Mouse (Mus musculus) CH12.LX (cell line): Measurements from ENCODE around the gene Mrpl35. TPM values are rescaled to one million over a fixed set of nuclear protein-coding genes. Genes with fewer than 3 reads are reported as not detected.

Experiments
- DNase-seq: peaks from one replicate; pipeline ENCODE4 v3.0.0-alpha.2; 2013; ENCODE audit errors: extremely low read depth
- H3K27ac ChIP-seq: 2 replicates; pipeline ENCODE4 v1.5.1; 2012; ENCODE audit warnings: low read depth, mild to moderate bottlenecking, control low read depth, moderate library complexity; ENCODE audit not compliant: insufficient read depth
- H3K27me3 ChIP-seq: replicated peaks from 2 replicates; pipeline ENCODE3; 2012; ENCODE audit warnings: inconsistent platforms
- H3K36me3 ChIP-seq, 2 experiments: replicated peaks in 1 of 2; 2 replicates each; pipeline versions ENCODE3 to v1.6.1; 2012; ENCODE audit warnings: inconsistent platforms in 1 of 2, low read length in 1 of 2, mild to moderate bottlenecking in 1 of 2, mixed read lengths in 1 of 2, moderate library complexity in 1 of 2; ENCODE audit not compliant: control insufficient read depth in 1 of 2, insufficient read depth in 1 of 2
- H3K4me1 ChIP-seq, 2 experiments: 2 replicates each; pipeline ENCODE4 v1.6.1; 2012; ENCODE audit warnings: inconsistent platforms in 1 of 2, moderate library complexity in 1 of 2; ENCODE audit not compliant: insufficient read depth in 2 of 2, control insufficient read depth in 1 of 2
- H3K4me2 ChIP-seq: 2 replicates; pipeline ENCODE4 v1.6.1; 2012; ENCODE audit warnings: low read depth, mild to moderate bottlenecking, control low read depth; ENCODE audit not compliant: poor library complexity, insufficient read depth, severe bottlenecking
- H3K4me3 ChIP-seq, 3 experiments: fragments of 150-350 bp in 1 of 3; sonication (generic) in 1 of 3; replicated peaks in 1 of 3; 2 replicates each; pipeline versions ENCODE3 to v1.5.1; 2011 to 2012; ENCODE audit warnings: low read depth in 2 of 3, low read length in 2 of 3, mild to moderate bottlenecking in 2 of 3, moderate library complexity in 2 of 3, control low read depth in 1 of 3, improper control_type of control experiment in 1 of 3, inconsistent platforms in 1 of 3, mixed read lengths in 1 of 3; ENCODE audit not compliant: poor library complexity in 1 of 3
- H3K79me2 ChIP-seq: replicated peaks from 2 replicates; pipeline ENCODE4 v1.6.1; 2012; ENCODE audit warnings: mild to moderate bottlenecking, moderate library complexity; ENCODE audit not compliant: control insufficient read depth, poor library complexity, insufficient read depth, severe bottlenecking; ENCODE audit errors: extremely low read depth
- H3K9ac ChIP-seq: 2 replicates; pipeline ENCODE4 v1.6.1; 2012; ENCODE audit warnings: low read depth, mild to moderate bottlenecking, control low read depth, moderate library complexity; ENCODE audit not compliant: insufficient read depth
- H3K9me3 ChIP-seq: replicated peaks from 2 replicates; pipeline ENCODE3; 2012; ENCODE audit warnings: low read length, inconsistent platforms, mixed read lengths
- BHLHE40 ChIP-seq: IDR thresholded peaks from 2 replicates; pipeline ENCODE4 v1.6.1; 2011; ENCODE audit warnings: mild to moderate bottlenecking, low read depth, low read length, improper control_type of control experiment
- CHD2 ChIP-seq: IDR thresholded peaks from 2 replicates; pipeline ENCODE4 v1.6.1; 2011; ENCODE audit warnings: low read length, improper control_type of control experiment
- CTCF ChIP-seq, 2 experiments: IDR thresholded peaks in 1 of 2; conservative IDR thresholded peaks in 1 of 2; 2 replicates each; pipeline ENCODE4 v1.5.1; 2011 to 2012; ENCODE audit warnings: low read depth in 2 of 2, low read length in 2 of 2, improper control_type of control experiment in 1 of 2, inconsistent platforms in 1 of 2, mild to moderate bottlenecking in 1 of 2, moderate library complexity in 1 of 2
- ELF1 ChIP-seq: IDR thresholded peaks from 2 replicates; pipeline ENCODE4 v1.6.1; 2014; ENCODE audit warnings: low read depth, mild to moderate bottlenecking, inconsistent platforms, low read length, improper control_type of control experiment
- ETS1 ChIP-seq: conservative IDR thresholded peaks from 2 replicates; pipeline ENCODE4 v1.6.1; 2012; ENCODE audit warnings: low read depth, mild to moderate bottlenecking, inconsistent platforms, low read length, improper control_type of control experiment, moderate library complexity
- HCFC1 ChIP-seq: IDR thresholded peaks from 2 replicates; pipeline ENCODE4 v1.6.1; 2012; ENCODE audit warnings: low read depth, mild to moderate bottlenecking, inconsistent platforms, low read length, improper control_type of control experiment
- IRF4 ChIP-seq: IDR thresholded peaks from 2 replicates; pipeline ENCODE4 v1.6.1; 2014; ENCODE audit warnings: low read depth, mild to moderate bottlenecking, inconsistent platforms, low read length, improper control_type of control experiment
- JUN ChIP-seq: IDR thresholded peaks from 2 replicates; pipeline ENCODE4 v1.6.1; 2011; ENCODE audit warnings: low read depth, mild to moderate bottlenecking, low read length, improper control_type of control experiment, moderate library complexity; ENCODE audit not compliant: insufficient read depth
- JUND ChIP-seq: conservative IDR thresholded peaks from 2 replicates; pipeline ENCODE4 v1.6.1; 2011; ENCODE audit warnings: low read depth, low read length, improper control_type of control experiment
- KAT2A ChIP-seq: IDR thresholded peaks from 2 replicates; pipeline ENCODE4 v1.6.1; 2012; ENCODE audit warnings: low read length, improper control_type of control experiment, inconsistent platforms; ENCODE audit not compliant: insufficient replicate concordance
- MAFK ChIP-seq: IDR thresholded peaks from 2 replicates; pipeline ENCODE4 v1.6.1; 2011; ENCODE audit warnings: low read length, improper control_type of control experiment; ENCODE audit not compliant: insufficient replicate concordance
- MAX ChIP-seq: IDR thresholded peaks from 2 replicates; pipeline ENCODE4 v1.6.1; 2011; ENCODE audit warnings: low read length, improper control_type of control experiment
- MYC ChIP-seq: IDR thresholded peaks from 2 replicates; pipeline ENCODE4 v1.6.1; 2011; ENCODE audit warnings: low read depth, mild to moderate bottlenecking, improper control_type of control experiment, low read length
- NRF1 ChIP-seq: IDR thresholded peaks from 2 replicates; pipeline ENCODE4 v1.6.1; 2014; ENCODE audit warnings: low read depth, mild to moderate bottlenecking, inconsistent platforms, low read length, improper control_type of control experiment, moderate library complexity
- PAX5 ChIP-seq: IDR thresholded peaks from 2 replicates; pipeline ENCODE4 v1.6.1; 2012; ENCODE audit warnings: low read length, inconsistent platforms, mixed read lengths
- POLR2A ChIP-seq: IDR thresholded peaks from 2 replicates; pipeline ENCODE4 v1.6.1; 2011; ENCODE audit warnings: low read depth, mild to moderate bottlenecking, improper control_type of control experiment, low read length
- RCOR1 ChIP-seq: conservative IDR thresholded peaks from 2 replicates; pipeline ENCODE4 v1.6.1; 2012; ENCODE audit warnings: low read depth, mild to moderate bottlenecking, inconsistent platforms, low read length, improper control_type of control experiment
- ZKSCAN1 ChIP-seq: IDR thresholded peaks from 2 replicates; pipeline ENCODE4 v1.6.1; 2012; ENCODE audit warnings: low read depth, inconsistent platforms, low read length, improper control_type of control experiment, borderline replicate concordance
- dilution Hi-C: fragments of 300-500 bp; cut with MboI; formaldehyde crosslinking; loops from 2 replicates; pipeline ENCODE4 v1.14.3; 2020; ENCODE audit warnings: low sequenced_read_pairs; ENCODE audit not compliant: extremely low pct_unique_long_range_greater_than_20kb, extremely low pct_ligation_motif_present
- in situ Hi-C: fragments of 300-500 bp; cut with MboI; formaldehyde crosslinking; loops from 3 replicates; pipeline ENCODE4 v1.14.3; 2019; ENCODE audit warnings: low sequenced_read_pairs, low pct_ligation_motif_present, low pct_unique_long_range_greater_than_20kb, mixed read lengths
- polyA plus RNA-seq: library from polyadenylated mRNA; unstranded; fragments of >175 nt; gene quantifications from 2 replicates; pipeline ENCODE4 v1.2.1, GENCODE M21; 2012; ENCODE audit warnings: low read depth; ENCODE audit not compliant: insufficient read length
- total RNA-seq, 2 experiments: library from RNA; depleted of rRNA; stranded (reverse); fragments of 300-350 nt in 1 of 2; fragments of >200 nt in 1 of 2; gene quantifications; 2 replicates each; pipeline ENCODE4 v1.2.3; 2012 to 2014

The Mrpl35 gene
- total and polyA plus RNA-seq, 3 experiments, result 36.3 to 82.7 (median 54.2) TPM

DNA sequence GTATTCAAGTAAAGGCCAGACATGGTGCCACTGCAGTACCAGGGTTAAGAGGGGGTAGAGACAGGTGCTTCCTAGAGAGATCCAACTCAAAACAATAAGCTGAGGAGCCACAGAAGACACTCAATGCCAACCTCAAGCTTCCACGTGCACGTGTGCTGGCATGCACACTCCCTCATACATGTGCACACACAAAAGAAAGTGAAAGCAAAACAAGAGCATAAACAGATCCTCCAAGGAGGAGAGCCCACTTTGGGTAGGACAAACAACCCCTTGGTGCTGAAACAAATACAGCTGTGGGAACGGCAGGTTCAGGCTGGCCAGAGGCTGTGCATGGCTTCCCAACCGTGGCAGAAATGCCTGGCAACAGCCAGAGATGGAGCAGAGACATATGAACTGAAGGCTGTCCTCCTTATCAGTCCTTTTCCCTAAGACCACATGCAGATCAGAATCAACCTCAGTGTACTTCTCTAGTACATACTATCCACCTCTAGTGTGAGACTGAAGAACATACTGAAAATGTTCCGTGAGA, 6.9 kb downstream of the Mrpl35 start (continued):
- TF ChIP-seq JUND (no peak), POLR2A (no peak), MYC (peak; percentile 86), NRF1 (no peak), CHD2 (no peak), RCOR1 (no peak), ETS1 (peak; percentile 74), PAX5 (no peak), BHLHE40 (peak; percentile 93), IRF4 (peak; percentile 29; the same call in 1 of the 2 replicates), KAT2A (no peak), HCFC1 (no peak)

DNA sequence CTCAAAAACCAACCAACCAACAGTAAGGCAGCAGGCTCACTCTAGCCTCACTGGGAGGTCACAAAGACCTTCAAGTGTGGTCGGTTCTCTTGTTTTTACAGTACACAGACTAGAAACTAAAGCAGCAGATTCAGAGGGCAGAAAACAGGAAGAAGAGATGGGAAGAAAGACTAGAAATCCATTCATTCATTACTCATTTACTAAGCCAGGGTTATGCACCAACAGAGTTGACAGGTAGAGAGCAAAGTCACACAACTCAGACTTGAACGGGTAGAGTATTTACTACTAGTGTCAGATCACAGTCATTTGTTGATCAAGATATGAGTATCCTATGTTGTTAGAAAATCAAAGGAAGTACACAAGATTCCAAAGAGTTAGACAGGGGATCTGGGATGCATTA, 13.9 kb downstream of the Mrpl35 start:
- Histone ChIP-seq H3K27ac (no peak overlapping the region), H3K79me2 (no peaks in the 10 kb centered on the region), H3K4me2 (no peak overlapping the region), H3K9me3 (no peaks in the 10 kb centered on the region), H3K4me1 (no peaks in the 10 kb centered on the region), H3K9ac (no peak overlapping the region), H3K36me3 (peaks cover 47 to 88% of the 10 kb centered on the region in 2 experiments), H3K4me3 (no peak overlapping the region), H3K27me3 (no peaks in the 10 kb centered on the region)
- in situ Hi-C loops, result loop anchor here (25.0 kb wide), 3 partner anchors 176 to 526 kb away; partner anchors contain the start of genes Kdm3a and Rmnd5a
- DNase-seq, result no peak
- no peak for TF ChIP-seq MAX
- TF ChIP-seq MYC, result no peak
- no peak for TF ChIP-seq MAFK
- TF ChIP-seq KAT2A, result no peak
- TF ChIP-seq CTCF (conservative IDR thresholded peaks at IDR 0.05 in 1 of 2, IDR thresholded peaks at IDR 0.05 in 1 of 2; ENCODE audit: low read depth in 2 of 2, low read length in 2 of 2), result no peak
- no peak for TF ChIP-seq ETS1
- no peak for TF ChIP-seq ZKSCAN1
- TF ChIP-seq CHD2, result no peak
- TF ChIP-seq JUN, result no peak
- dilution Hi-C loops, result no loop called here

DNA sequence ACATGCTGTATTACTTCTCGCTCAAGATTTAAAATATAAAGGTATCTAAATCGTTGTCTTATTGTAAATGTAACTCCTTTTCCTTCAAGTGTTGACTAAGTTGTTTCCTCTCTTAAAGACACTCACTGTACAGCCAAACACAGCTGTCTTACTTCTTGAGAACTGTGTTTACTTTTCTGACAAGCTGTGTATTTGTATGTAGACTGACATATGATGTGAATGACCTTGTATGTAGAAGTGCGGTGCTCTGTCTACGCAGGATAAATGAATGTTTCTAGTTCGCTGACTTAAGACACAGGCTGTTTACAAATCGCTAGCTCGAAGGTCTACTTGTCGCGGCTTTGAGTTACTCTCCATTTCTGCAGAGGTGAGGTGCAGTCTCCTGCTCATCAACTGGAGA, 16.9 kb downstream of the Mrpl35 start:
- H3K27ac ChIP-seq, result no peak overlapping the region
- H3K79me2 ChIP-seq, result no peaks in the 10 kb centered on the region
- peaks cover 23 to 59% of the 10 kb centered on the region in 2 experiments for H3K36me3 ChIP-seq
- no peaks in the 10 kb centered on the region for H3K9me3 ChIP-seq
- no peak overlapping the region for H3K4me3 ChIP-seq
- H3K27me3 ChIP-seq, result no peaks in the 10 kb centered on the region
- no peak for DNase-seq
- in situ Hi-C loops (loop anchor here (10.0 to 25.0 kb wide), 5 partner anchors 125 to 655 kb away; partner anchors contain the start of genes Kdm3a and Rmnd5a), dilution Hi-C loops (no loop called here)
- no peak for TF ChIP-seq MYC
- TF ChIP-seq ELF1, result no peak
- no peak for TF ChIP-seq BHLHE40
- TF ChIP-seq KAT2A, result no peak
- TF ChIP-seq JUN, result no peak
- H3K4me2 ChIP-seq, result no peak overlapping the region
- H3K9ac ChIP-seq, result no peak overlapping the region
- H3K4me1 ChIP-seq, result no peaks in the 10 kb centered on the region
